Mouse (Mus musculus): ENCODE measurements around the gene Sccpdh. TPM values are rescaled to one million over a fixed set of nuclear protein-coding genes. Genes with fewer than 3 reads are reported as not detected.
"Not testable (repeated sequence)": the region's sequence is repeated elsewhere in the genome, so short reads cannot be mapped to it uniquely, and the experiment has no call there.

Gene Sccpdh
- total and polyA plus RNA-seq, 2 experiments, result 1.4 to 4.8 TPM

- Histone ChIP-seq H3K9ac (ENCODE audit: low read depth, low read length) (no peak overlapping the region), H3K79me2 (ENCODE audit: control insufficient read depth, insufficient read depth, low read length) (no peaks in the 10 kb centered on the region), H3K36me3 (ENCODE audit: control insufficient read depth, insufficient read depth, low read length) (no peaks in the 10 kb centered on the region; the same call in 1 of the 2 replicates), H3K4me1 (ENCODE audit: control insufficient read depth, insufficient read depth, low read length) (no peaks in the 10 kb centered on the region), H3K27ac (replicated peaks; ENCODE audit: insufficient read depth, low read depth, low read length) (no peak overlapping the region), H3K4me3 (ENCODE audit: insufficient read depth, low read depth, low read length) (no peak overlapping the region), H3K27me3 (ENCODE audit: control insufficient read depth, insufficient read depth, low read length) (no peaks in the 10 kb centered on the region)
- no peak for DNase-seq (ENCODE audit: extremely low read depth, low read depth, low spot score)
- WGBS, result 91% methylated on average over 3 of the region's 3 CpGs
- no peak for TF ChIP-seq CTCF (IDR thresholded peaks at IDR 0.05; ENCODE audit: low read depth, low read length)
- no peak for TF ChIP-seq POLR2A (IDR thresholded peaks at IDR 0.05; ENCODE audit: extremely low read depth, insufficient read depth, low read length)
Measured at GRCm38 (mm10) chr1:179674355-179674754, 6.3 kb downstream of the Sccpdh start.

- no peak overlapping the region for H3K27ac ChIP-seq (replicated peaks; ENCODE audit: insufficient read depth, low read depth, low read length)
- H3K27me3 ChIP-seq (ENCODE audit: control insufficient read depth, insufficient read depth, low read length), result no peaks in the 10 kb centered on the region
- DNase-seq (ENCODE audit: extremely low read depth, low read depth, low spot score), result no peak
- no peaks in the 10 kb centered on the region for H3K79me2 ChIP-seq (ENCODE audit: control insufficient read depth, insufficient read depth, low read length)
- H3K4me3 ChIP-seq (ENCODE audit: insufficient read depth, low read depth, low read length), result no peak overlapping the region
- no peaks in the 10 kb centered on the region for H3K4me1 ChIP-seq (ENCODE audit: control insufficient read depth, insufficient read depth, low read length)
- no peaks in the 10 kb centered on the region; the same call in 1 of the 2 replicates for H3K36me3 ChIP-seq (ENCODE audit: control insufficient read depth, insufficient read depth, low read length)
- no peak overlapping the region for H3K9ac ChIP-seq (ENCODE audit: low read depth, low read length)
- WGBS, result 97% methylated on average over 2 of the region's 2 CpGs
- TF ChIP-seq CTCF (IDR thresholded peaks at IDR 0.05; ENCODE audit: low read depth, low read length) (no peak), POLR2A (IDR thresholded peaks at IDR 0.05; ENCODE audit: extremely low read depth, insufficient read depth, low read length) (no peak)
Measured at GRCm38 (mm10) chr1:179677031-179677430, 9.0 kb downstream of the Sccpdh start.

- TF ChIP-seq POLR2A (IDR thresholded peaks at IDR 0.05; ENCODE audit: extremely low read depth, insufficient read depth, low read length) (no peak), CTCF (IDR thresholded peaks at IDR 0.05; ENCODE audit: low read depth, low read length) (no peak)
- DNase-seq (ENCODE audit: extremely low read depth, low read depth, low spot score), result no peak
- Histone ChIP-seq H3K79me2 (ENCODE audit: control insufficient read depth, insufficient read depth, low read length) (no peaks in the 10 kb centered on the region), H3K36me3 (ENCODE audit: control insufficient read depth, insufficient read depth, low read length) (no peaks in the 10 kb centered on the region; the same call in 1 of the 2 replicates), H3K27me3 (ENCODE audit: control insufficient read depth, insufficient read depth, low read length) (no peaks in the 10 kb centered on the region), H3K27ac (replicated peaks; ENCODE audit: insufficient read depth, low read depth, low read length) (no peak overlapping the region), H3K9ac (ENCODE audit: low read depth, low read length) (no peak overlapping the region), H3K4me3 (ENCODE audit: insufficient read depth, low read depth, low read length) (no peak overlapping the region), H3K4me1 (ENCODE audit: control insufficient read depth, insufficient read depth, low read length) (no peaks in the 10 kb centered on the region)
- WGBS, result 98% methylated on average over 4 of the region's 4 CpGs
Measured at GRCm38 (mm10) chr1:179679326-179679725, 11.3 kb downstream of the Sccpdh start.

GRCm38 (mm10) chr1:179682753-179683152, 14.7 kb downstream of the Sccpdh start:
- not testable (repeated sequence) for H3K4me3 ChIP-seq (ENCODE audit: insufficient read depth, low read depth, low read length); H3K27ac ChIP-seq (replicated peaks; ENCODE audit: insufficient read depth, low read depth, low read length); DNase-seq (ENCODE audit: extremely low read depth, low read depth, low spot score); H3K4me1 ChIP-seq (ENCODE audit: control insufficient read depth, insufficient read depth, low read length); H3K9ac ChIP-seq (ENCODE audit: low read depth, low read length); H3K79me2 ChIP-seq (ENCODE audit: control insufficient read depth, insufficient read depth, low read length); H3K27me3 ChIP-seq (ENCODE audit: control insufficient read depth, insufficient read depth, low read length); H3K36me3 ChIP-seq (ENCODE audit: control insufficient read depth, insufficient read depth, low read length)
- 86% methylated on average over 10 of the region's 10 CpGs for WGBS

GRCm38 (mm10) chr1:179686348-179686747, 18.3 kb downstream of the Sccpdh start:
- DNase-seq (ENCODE audit: extremely low read depth, low read depth, low spot score), result no peak
- Histone ChIP-seq H3K27me3 (ENCODE audit: control insufficient read depth, insufficient read depth, low read length) (no peaks in the 10 kb centered on the region), H3K79me2 (ENCODE audit: control insufficient read depth, insufficient read depth, low read length) (no peaks in the 10 kb centered on the region), H3K36me3 (ENCODE audit: control insufficient read depth, insufficient read depth, low read length) (no peaks in the 10 kb centered on the region), H3K4me3 (ENCODE audit: insufficient read depth, low read depth, low read length) (no peak overlapping the region), H3K27ac (replicated peaks; ENCODE audit: insufficient read depth, low read depth, low read length) (no peak overlapping the region), H3K4me1 (ENCODE audit: control insufficient read depth, insufficient read depth, low read length) (no peaks in the 10 kb centered on the region), H3K9ac (ENCODE audit: low read depth, low read length) (no peak overlapping the region)
- WGBS, result 81% methylated on average over 6 of the region's 6 CpGs
- TF ChIP-seq CTCF (IDR thresholded peaks at IDR 0.05; ENCODE audit: low read depth, low read length), result no peak
- no peak for TF ChIP-seq POLR2A (IDR thresholded peaks at IDR 0.05; ENCODE audit: extremely low read depth, insufficient read depth, low read length)

- no peak overlapping the region for H3K4me3 ChIP-seq (ENCODE audit: insufficient read depth, low read depth, low read length)
Measured at GRCm38 (mm10) chr1:179686781-179687180, 18.8 kb downstream of the Sccpdh start.

More at GRCm38 (mm10) chr1:179686781-179687180, 18.8 kb downstream of the Sccpdh start:
- no peak for DNase-seq (ENCODE audit: extremely low read depth, low read depth, low spot score)
- Histone ChIP-seq H3K27me3 (ENCODE audit: control insufficient read depth, insufficient read depth, low read length) (no peaks in the 10 kb centered on the region), H3K27ac (replicated peaks; ENCODE audit: insufficient read depth, low read depth, low read length) (no peak overlapping the region), H3K9ac (ENCODE audit: low read depth, low read length) (no peak overlapping the region), H3K4me1 (ENCODE audit: control insufficient read depth, insufficient read depth, low read length) (no peaks in the 10 kb centered on the region), H3K79me2 (ENCODE audit: control insufficient read depth, insufficient read depth, low read length) (no peaks in the 10 kb centered on the region), H3K36me3 (ENCODE audit: control insufficient read depth, insufficient read depth, low read length) (no peaks in the 10 kb centered on the region)
- no peak for TF ChIP-seq POLR2A (IDR thresholded peaks at IDR 0.05; ENCODE audit: extremely low read depth, insufficient read depth, low read length)
- WGBS, result 86% methylated on average over 5 of the region's 5 CpGs
